Mouse (Mus musculus) macrophage (primary cell): ENCODE data around the gene Col4a1. TPM values are rescaled to one million over a fixed set of nuclear protein-coding genes. Genes with fewer than 3 reads are reported as not detected.

Experiments
- H3K27ac ChIP-seq: fragments of 350-480 bp; formaldehyde crosslinking; 2 replicates; pipeline ENCODE4 v1.9.0; 2021
- H3K36me3 ChIP-seq: fragments of 350-480 bp; formaldehyde crosslinking; 2 replicates; pipeline ENCODE4 v1.9.0; 2021; ENCODE audit errors: inconsistent target
- H3K4me3 ChIP-seq: fragments of 350-480 bp; formaldehyde crosslinking; 2 replicates; pipeline ENCODE4 v1.9.0; 2021; ENCODE audit errors: inconsistent target
- H3K79me2 ChIP-seq: fragments of 350-480 bp; formaldehyde crosslinking; 2 replicates; pipeline ENCODE4 v1.9.0; 2021; ENCODE audit errors: inconsistent target
- WGBS: methylation state at CpG from one replicate; pipeline ENCODE4 v1.1.7; 2026; ENCODE audit warnings: inconsistent platforms; ENCODE audit not compliant: missing documents; 5-methylcytosine and 5-hydroxymethylcytosine counted together
- polyA plus RNA-seq: library from polyadenylated mRNA; stranded (reverse); fragments of 250-400 nt; gene quantifications from 3 replicates; pipeline ENCODE4 v1.2.4, GENCODE M21; 2018; ENCODE audit warnings: inconsistent platforms

The Col4a1 gene
- polyA plus RNA-seq, 1 experiment from 2014 or later: 0.39 TPM

GRCm38 (mm10) chr8:11186456-11186855 is 126.2 kb downstream of the Col4a1 start:
- no peak overlapping the region for H3K27ac ChIP-seq
- no peaks in the 10 kb centered on the region for H3K79me2 ChIP-seq
- WGBS: 91% methylated on average over 4 of the region's 4 CpGs
- no peaks in the 10 kb centered on the region for H3K36me3 ChIP-seq
- no peak overlapping the region for H3K4me3 ChIP-seq

GRCm38 (mm10) chr8:11185672-11186071 is 127.0 kb downstream of the Col4a1 start:
- H3K79me2 ChIP-seq: no peaks in the 10 kb centered on the region
- 93% methylated on average over 2 of the region's 2 CpGs for WGBS
- H3K4me3 ChIP-seq: no peak overlapping the region
- H3K27ac ChIP-seq: no peak overlapping the region
- H3K36me3 ChIP-seq: no peaks in the 10 kb centered on the region

- H3K79me2 ChIP-seq: no peaks in the 10 kb centered on the region
- no peaks in the 10 kb centered on the region for H3K36me3 ChIP-seq
- H3K27ac ChIP-seq: no peak overlapping the region
- no peak overlapping the region for H3K4me3 ChIP-seq
- WGBS: 82% methylated on average over 9 of the region's 9 CpGs
Measured at GRCm38 (mm10) chr8:11183611-11184031, 129.0 kb downstream of the Col4a1 start.

GRCm38 (mm10) chr8:11182606-11183005 is 130.0 kb downstream of the Col4a1 start:
- Histone ChIP-seq H3K79me2 (no peaks in the 10 kb centered on the region), H3K27ac (no peak overlapping the region), H3K4me3 (no peak overlapping the region), H3K36me3 (no peaks in the 10 kb centered on the region)
- 91% methylated on average over 12 of the region's 12 CpGs for WGBS

- Histone ChIP-seq H3K36me3 (no peaks in the 10 kb centered on the region), H3K27ac (no peak overlapping the region), H3K79me2 (no peaks in the 10 kb centered on the region), H3K4me3 (no peak overlapping the region)
- WGBS: 96% methylated on average over 4 of the region's 4 CpGs
Measured at GRCm38 (mm10) chr8:11182148-11182484, 130.5 kb downstream of the Col4a1 start.

- 77% methylated on average over 11 of the region's 11 CpGs for WGBS
- H3K4me3 ChIP-seq: no peak overlapping the region
- no peak overlapping the region for H3K27ac ChIP-seq
- no peaks in the 10 kb centered on the region for H3K79me2 ChIP-seq
- H3K36me3 ChIP-seq: no peaks in the 10 kb centered on the region
Measured at GRCm38 (mm10) chr8:11181420-11182147, 131.0 kb downstream of the Col4a1 start.

GRCm38 (mm10) chr8:11179869-11180268 is 132.8 kb downstream of the Col4a1 start:
- Histone ChIP-seq H3K79me2 (no peaks in the 10 kb centered on the region), H3K36me3 (no peaks in the 10 kb centered on the region), H3K4me3 (no peak overlapping the region), H3K27ac (no peak overlapping the region)
- 45% methylated on average over 3 of the region's 3 CpGs for WGBS

GRCm38 (mm10) chr8:11176393-11176792 is 136.2 kb downstream of the Col4a1 start:
- Histone ChIP-seq H3K27ac (no peak overlapping the region), H3K36me3 (no peaks in the 10 kb centered on the region), H3K4me3 (no peak overlapping the region), H3K79me2 (no peaks in the 10 kb centered on the region)
- WGBS: 95% methylated on average over 7 of the region's 7 CpGs

GRCm38 (mm10) chr8:11173284-11174191 is 139.1 kb downstream of the Col4a1 start:
- H3K27ac ChIP-seq: no peak overlapping the region
- H3K36me3 ChIP-seq: no peaks in the 10 kb centered on the region
- H3K4me3 ChIP-seq: no peak overlapping the region
- H3K79me2 ChIP-seq: no peaks in the 10 kb centered on the region
- WGBS: 57% methylated on average over 17 of the region's 17 CpGs

GRCm38 (mm10) chr8:11171526-11171925 is 141.1 kb downstream of the Col4a1 start:
- Histone ChIP-seq H3K4me3 (no peak overlapping the region), H3K79me2 (no peaks in the 10 kb centered on the region), H3K27ac (no peak overlapping the region), H3K36me3 (no peaks in the 10 kb centered on the region)
- 96% methylated on average over 7 of the region's 7 CpGs for WGBS

- Histone ChIP-seq H3K79me2 (no peaks in the 10 kb centered on the region), H3K4me3 (no peak overlapping the region), H3K27ac (no peak overlapping the region), H3K36me3 (no peaks in the 10 kb centered on the region)
- WGBS: 48% methylated on average over 2 of the region's 2 CpGs
Measured at GRCm38 (mm10) chr8:11169383-11169782, 143.2 kb downstream of the Col4a1 start.

- H3K4me3 ChIP-seq: no peak overlapping the region
- H3K79me2 ChIP-seq: no peaks in the 10 kb centered on the region
- WGBS: 47% methylated on average over 3 of the region's 3 CpGs
- no peak overlapping the region for H3K27ac ChIP-seq
- no peaks in the 10 kb centered on the region for H3K36me3 ChIP-seq
Measured at GRCm38 (mm10) chr8:11168780-11169179, 143.8 kb downstream of the Col4a1 start.

- no peak overlapping the region for H3K4me3 ChIP-seq
- no peak overlapping the region for H3K27ac ChIP-seq
- 23% methylated on average over 9 of the region's 9 CpGs for WGBS
- H3K36me3 ChIP-seq: no peaks in the 10 kb centered on the region
- no peaks in the 10 kb centered on the region for H3K79me2 ChIP-seq
Measured at GRCm38 (mm10) chr8:11167955-11168354, 144.7 kb downstream of the Col4a1 start.

GRCm38 (mm10) chr8:11165592-11165991 is 147.0 kb downstream of the Col4a1 start:
- 39% methylated on average over 4 of the region's 4 CpGs for WGBS
- no peaks in the 10 kb centered on the region for H3K79me2 ChIP-seq
- no peak overlapping the region for H3K27ac ChIP-seq
- H3K36me3 ChIP-seq: no peaks in the 10 kb centered on the region
- no peak overlapping the region for H3K4me3 ChIP-seq

GRCm38 (mm10) chr8:11156319-11156692 is 156.3 kb downstream of the Col4a1 start:
- Histone ChIP-seq H3K27ac (no peak overlapping the region), H3K79me2 (no peaks in the 10 kb centered on the region), H3K4me3 (no peak overlapping the region), H3K36me3 (no peaks in the 10 kb centered on the region)
- 97% methylated on average over 2 of the region's 2 CpGs for WGBS
